Mouse (Mus musculus): ENCODE results near the gene Negr1. TPM values are rescaled to one million over a fixed set of nuclear protein-coding genes. Genes with fewer than 3 reads are reported as not detected.

The Negr1 gene
- 100 to 1,000 TPM; 127 to 141 TPM for total RNA-seq (2021)

GRCm38 (mm10) chr3:156561524-156562423 lies at the start of gene Negr1:
Gene Negr1, plus strand, starts transcription at chr3:156561794.
- peak; percentile 75 to 78 for DNase-seq (ENCODE audit: extremely low spot score in 1 of 2, low spot score in 1 of 2)

GRCm38 (mm10) chr3:156526461-156526933 lies 35.1 kb upstream of the Negr1 start:
- DNase-seq (ENCODE audit: extremely low spot score in 1 of 2, low spot score in 1 of 2), result no peak

- DNase-seq (ENCODE audit: extremely low spot score in 1 of 2, low spot score in 1 of 2), result no peak
Measured at GRCm38 (mm10) chr3:156527231-156527995, 34.2 kb upstream of the Negr1 start.

- no peak for DNase-seq (ENCODE audit: extremely low spot score in 1 of 2, low spot score in 1 of 2)
Measured at GRCm38 (mm10) chr3:156559441-156559825, 2.2 kb upstream of the Negr1 start.

- DNase-seq (ENCODE audit: extremely low spot score in 1 of 2, low spot score in 1 of 2), result peak; percentile 31 to 47
Measured at GRCm38 (mm10) chr3:156559826-156560471, 1.6 kb upstream of the Negr1 start.

- peak; percentile 74 to 76 for DNase-seq (ENCODE audit: extremely low spot score in 1 of 2, low spot score in 1 of 2)
Measured at GRCm38 (mm10) chr3:156560766-156561165, 828 bp upstream of the Negr1 start.

GRCm38 (mm10) chr3:156562424-156562785 lies 811 bp downstream of the Negr1 start:
- peak in 1 of 2 experiments; percentile 27 for DNase-seq (ENCODE audit: extremely low spot score in 1 of 2, low spot score in 1 of 2)

- DNase-seq (ENCODE audit: extremely low spot score in 1 of 2, low spot score in 1 of 2), result no peak
Measured at GRCm38 (mm10) chr3:156562796-156563195, 1.2 kb downstream of the Negr1 start.

- DNase-seq (ENCODE audit: extremely low spot score in 1 of 2, low spot score in 1 of 2), result no peak
Measured at GRCm38 (mm10) chr3:156563353-156563752, 1.8 kb downstream of the Negr1 start.

- DNase-seq (ENCODE audit: extremely low spot score in 1 of 2, low spot score in 1 of 2), result no peak
Measured at GRCm38 (mm10) chr3:156573465-156573864, 11.9 kb downstream of the Negr1 start.

- no peak for DNase-seq (ENCODE audit: extremely low spot score in 1 of 2, low spot score in 1 of 2)
Measured at GRCm38 (mm10) chr3:156576292-156576691, 14.7 kb downstream of the Negr1 start.

GRCm38 (mm10) chr3:156590612-156591011 lies 29.0 kb downstream of the Negr1 start:
- DNase-seq (ENCODE audit: extremely low spot score in 1 of 2, low spot score in 1 of 2), result no peak

GRCm38 (mm10) chr3:156591125-156591524 lies 29.5 kb downstream of the Negr1 start:
- no peak for DNase-seq (ENCODE audit: extremely low spot score in 1 of 2, low spot score in 1 of 2)

- no peak for DNase-seq (ENCODE audit: extremely low spot score in 1 of 2, low spot score in 1 of 2)
Measured at GRCm38 (mm10) chr3:156606846-156607245, 45.3 kb downstream of the Negr1 start.

GRCm38 (mm10) chr3:156619921-156620320 lies 58.3 kb downstream of the Negr1 start:
- no peak for DNase-seq (ENCODE audit: extremely low spot score in 1 of 2, low spot score in 1 of 2)

- DNase-seq (ENCODE audit: extremely low spot score in 1 of 2, low spot score in 1 of 2), result no peak
Measured at GRCm38 (mm10) chr3:156628594-156628993, 67.0 kb downstream of the Negr1 start.

- no peak for DNase-seq (ENCODE audit: extremely low spot score in 1 of 2, low spot score in 1 of 2)
Measured at GRCm38 (mm10) chr3:156632942-156633341, 71.3 kb downstream of the Negr1 start.

- no peak for DNase-seq (ENCODE audit: extremely low spot score in 1 of 2, low spot score in 1 of 2)
Measured at GRCm38 (mm10) chr3:156639382-156639781, 77.8 kb downstream of the Negr1 start.

GRCm38 (mm10) chr3:156643710-156644363 lies 82.2 kb downstream of the Negr1 start:
- peak in 1 of 2 experiments; percentile 49 for DNase-seq (ENCODE audit: extremely low spot score in 1 of 2, low spot score in 1 of 2)

GRCm38 (mm10) chr3:156648378-156648777 lies 86.8 kb downstream of the Negr1 start:
- no peak for DNase-seq (ENCODE audit: extremely low spot score in 1 of 2, low spot score in 1 of 2)
